Mouse (Mus musculus) heart, adult 2 months (tissue): Measurements from ENCODE around the gene Snrk. TPM values are rescaled to one million over a fixed set of nuclear protein-coding genes. Genes with fewer than 3 reads are reported as not detected.

Experiments used
- DNase-seq, 2 experiments: peaks; one replicate each; pipeline ENCODE4 v3.0.0; 2021
- H3K27ac ChIP-seq: fragments of 200-600 bp; 2 replicates; pipeline ENCODE4 v1.8.1; 2022
- H3K27me3 ChIP-seq: fragments of 200-500 bp; 2 replicates; pipeline ENCODE4 v1.6.1; 2012; ENCODE audit warnings: mild to moderate bottlenecking, low read length, inconsistent platforms, mixed read lengths; ENCODE audit not compliant: control insufficient read depth, insufficient read depth
- H3K36me3 ChIP-seq: fragments of 200-500 bp; 2 replicates; pipeline ENCODE4 v1.6.1; 2012; ENCODE audit warnings: low read length, inconsistent platforms; ENCODE audit not compliant: control insufficient read depth, insufficient read depth
- H3K4me1 ChIP-seq: fragments of 200-500 bp; 2 replicates; pipeline ENCODE4 v1.6.1; 2011; ENCODE audit warnings: low read length; ENCODE audit not compliant: control insufficient read depth, insufficient read depth
- H3K4me3 ChIP-seq: fragments of 200-600 bp; 2 replicates; pipeline ENCODE4 v1.8.1; 2022
- H3K79me2 ChIP-seq: fragments of 200-500 bp; replicated peaks from 2 replicates; pipeline ENCODE4 v1.6.1; 2012; ENCODE audit warnings: mild to moderate bottlenecking, inconsistent platforms, low read length, moderate library complexity, mixed read lengths; ENCODE audit not compliant: control insufficient read depth, insufficient read depth
- H3K9ac ChIP-seq: fragments of 200-500 bp; 2 replicates; pipeline ENCODE4 v1.6.1; 2012; ENCODE audit warnings: low read depth, mild to moderate bottlenecking, control low read depth, inconsistent platforms, low read length, mixed read lengths
- CTCF ChIP-seq: fragments of 200-600 bp; IDR thresholded peaks from 2 replicates; pipeline ENCODE4 v1.8.1; 2022; ENCODE audit warnings: antibody characterized with exemption, mild to moderate bottlenecking, moderate library complexity
- EP300 ChIP-seq: fragments of 200-500 bp; IDR thresholded peaks from 2 replicates; pipeline ENCODE4 v1.6.1; 2011; ENCODE audit warnings: low read depth, low read length, control low read depth; ENCODE audit not compliant: insufficient read depth
- POLR2A ChIP-seq: fragments of 200-500 bp; IDR thresholded peaks from 2 replicates; pipeline ENCODE4 v1.6.1; 2011; ENCODE audit warnings: mild to moderate bottlenecking, low read depth, low read length, control low read depth; ENCODE audit not compliant: insufficient read depth
- WGBS: fragments of 180-500 bp; shearing (Covaris S2); methylation state at CpG from one replicate; pipeline ENCODE4 v1.1.7; 2018; 5-methylcytosine and 5-hydroxymethylcytosine counted together
- intact Hi-C: fragments of 180-260 bp; cut with DNase I; formaldehyde crosslinking; loops from one replicate; pipeline ENCODE4 v1.15.1; 2025
- polyA plus RNA-seq: library from polyadenylated mRNA; depleted of rRNA; stranded (reverse); fragments of >200 nt; gene quantifications from 2 replicates; pipeline ENCODE4 v1.2.3, GENCODE M21; 2012
- total RNA-seq, 2 experiments: library from RNA; stranded (reverse); gene quantifications; 2 replicates each; pipeline ENCODE4 v1.2.3; 2021

Gene Snrk
- total and polyA plus RNA-seq, 3 experiments = 68.0 to 163 (median 142) TPM

GRCm38 (mm10) chr9:122139236-122139635 is 22.2 kb downstream of the Snrk start:
- peaks cover 13% of the 10 kb centered on the region for H3K79me2 ChIP-seq
- H3K27ac ChIP-seq = peak overlapping the region; percentile 30; the same call in 1 of the 2 replicates
- 28% methylated on average over 2 of the region's 2 CpGs for WGBS
- H3K36me3 ChIP-seq = peaks cover 70% of the 10 kb centered on the region
- H3K9ac ChIP-seq = no peak overlapping the region
- no peak for DNase-seq
- H3K27me3 ChIP-seq = no peaks in the 10 kb centered on the region
- H3K4me1 ChIP-seq = peaks cover 44% of the 10 kb centered on the region
- intact Hi-C loops = loop anchor here (5.0 kb wide), 1 partner anchor 33 kb away; no protein-coding TSS in a partner anchor
- no peak overlapping the region; the same call in 1 of the 2 replicates for H3K4me3 ChIP-seq
- TF ChIP-seq EP300 (no peak), POLR2A (no peak), CTCF (no peak)

DNA sequence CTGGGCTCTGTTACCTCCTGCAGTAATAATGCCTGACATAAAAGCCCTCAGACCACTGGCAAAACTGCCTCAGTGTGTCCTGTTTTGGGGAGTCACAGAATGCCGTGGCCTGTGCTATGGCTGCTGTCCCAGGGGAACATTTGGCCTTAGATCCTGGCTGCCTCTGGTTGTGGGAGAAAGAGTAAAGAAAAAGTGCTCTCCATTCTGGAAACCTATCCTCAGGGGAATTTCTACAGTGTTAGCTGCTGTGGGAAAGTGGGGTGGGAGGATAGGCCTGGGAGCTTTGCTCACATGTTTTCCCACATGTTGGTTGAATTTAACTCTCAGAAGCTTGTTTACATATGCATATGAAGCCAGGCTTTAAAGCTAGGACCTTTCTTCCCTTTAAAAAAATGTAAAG is 26.2 kb downstream of the Snrk start:
- Histone ChIP-seq H3K27ac (peak overlapping the region; percentile 64), H3K79me2 (peaks cover 13% of the 10 kb centered on the region), H3K36me3 (peaks cover 77% of the 10 kb centered on the region), H3K4me1 (peaks cover 38% of the 10 kb centered on the region), H3K27me3 (no peaks in the 10 kb centered on the region), H3K9ac (peak overlapping the region; percentile 8; the same call in 1 of the 2 replicates), H3K4me3 (no peak overlapping the region)
- peak; percentile 37 to 47 for DNase-seq
- no peak for TF ChIP-seq CTCF
- TF ChIP-seq EP300 = 0 out of 2 replicates have a peak, but pooled peaks have one; percentile 9
- intact Hi-C loops = no loop called here
- 3% methylated on average over 1 of the region's 1 CpGs for WGBS

GRCm38 (mm10) chr9:122144776-122145175 is 27.7 kb downstream of the Snrk start:
- Histone ChIP-seq H3K9ac (no peak overlapping the region), H3K4me3 (no peak overlapping the region), H3K79me2 (peaks cover 15% of the 10 kb centered on the region), H3K36me3 (peaks cover 80% of the 10 kb centered on the region), H3K27ac (peak overlapping the region; percentile 64; the same call in 1 of the 2 replicates), H3K4me1 (peaks cover 37% of the 10 kb centered on the region), H3K27me3 (no peaks in the 10 kb centered on the region)
- DNase-seq = peak in 1 of 2 experiments; percentile 16
- 96% methylated on average over 3 of the region's 3 CpGs for WGBS
- TF ChIP-seq CTCF (peak; percentile 66), POLR2A (no peak)
- intact Hi-C loops = no loop called here

- Histone ChIP-seq H3K36me3 (peaks cover 79% of the 10 kb centered on the region), H3K9ac (no peak overlapping the region), H3K4me3 (no peak overlapping the region; the same call in 1 of the 2 replicates), H3K27ac (peak overlapping the region; percentile 63), H3K27me3 (no peaks in the 10 kb centered on the region), H3K4me1 (peaks cover 40% of the 10 kb centered on the region), H3K79me2 (peaks cover 18% of the 10 kb centered on the region)
- peak in 1 of 2 experiments; percentile 23 for DNase-seq
- TF ChIP-seq CTCF = no peak
- no peak for TF ChIP-seq EP300
- TF ChIP-seq POLR2A = no peak
- intact Hi-C loops = no loop called here
These were observed 28.6 kb downstream of the Snrk start for GRCm38 (mm10) chr9:122145677-122146076.

DNA sequence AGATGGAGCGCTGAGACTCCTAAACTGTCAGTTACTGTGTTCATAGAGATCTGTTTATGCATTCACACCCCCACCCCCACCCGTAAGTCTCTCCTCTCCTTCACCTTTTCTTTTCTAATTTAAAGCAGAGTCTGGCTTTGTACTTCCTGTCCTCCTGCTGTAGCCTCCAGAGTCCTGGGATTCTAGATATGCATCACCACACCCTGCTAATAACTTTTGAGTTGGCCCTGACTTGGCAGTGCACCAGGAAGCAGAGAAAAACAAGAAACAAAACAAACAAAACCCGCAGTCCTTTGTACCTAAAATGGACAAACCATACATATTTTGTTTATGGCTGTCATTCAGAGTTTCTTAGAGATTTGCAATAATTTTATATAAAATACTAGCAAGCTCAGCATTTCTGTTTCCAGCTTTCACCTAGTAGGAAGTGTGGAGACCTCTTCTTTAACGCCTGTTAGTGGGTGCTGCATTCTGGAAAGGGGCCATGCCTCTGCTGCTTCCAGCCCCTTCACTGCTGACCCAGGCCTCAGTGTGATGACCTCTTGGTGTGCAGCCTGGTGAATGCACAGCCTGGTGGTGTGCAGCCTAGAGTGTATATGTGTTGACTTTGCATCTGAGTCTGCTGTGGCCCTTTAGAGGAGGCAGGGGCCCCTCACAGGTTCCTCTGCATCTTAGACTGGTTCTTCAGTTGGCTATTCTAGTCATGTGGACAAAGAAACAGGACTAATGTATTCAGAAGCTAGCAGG is 29.2 kb downstream of the Snrk start:
- peaks cover 18% of the 10 kb centered on the region for H3K79me2 ChIP-seq
- no peaks in the 10 kb centered on the region for H3K27me3 ChIP-seq
- DNase-seq = peak in 1 of 2 experiments; percentile 39
- 48% methylated on average over 4 of the region's 4 CpGs for WGBS
- TF ChIP-seq EP300 = no peak
- TF ChIP-seq CTCF = no peak
- no peak for TF ChIP-seq POLR2A
- intact Hi-C loops = no loop called here
- no peak overlapping the region for H3K9ac ChIP-seq
- peaks cover 78% of the 10 kb centered on the region for H3K36me3 ChIP-seq
- H3K27ac ChIP-seq = peak overlapping the region; percentile 63
- H3K4me1 ChIP-seq = peaks cover 41% of the 10 kb centered on the region
- H3K4me3 ChIP-seq = no peak overlapping the region

GRCm38 (mm10) chr9:122148356-122148755 is 31.3 kb downstream of the Snrk start:
- peaks cover 40% of the 10 kb centered on the region for H3K4me1 ChIP-seq
- H3K27ac ChIP-seq = peak overlapping the region; percentile 32; the same call in 1 of the 2 replicates
- no peak overlapping the region for H3K4me3 ChIP-seq
- DNase-seq = peak in 1 of 2 experiments; percentile 22
- no peak overlapping the region for H3K9ac ChIP-seq
- peaks cover 22% of the 10 kb centered on the region for H3K79me2 ChIP-seq
- WGBS = 27% methylated on average over 3 of the region's 3 CpGs
- H3K36me3 ChIP-seq = peaks cover 83% of the 10 kb centered on the region
- H3K27me3 ChIP-seq = no peaks in the 10 kb centered on the region
- intact Hi-C loops = no loop called here
- TF ChIP-seq CTCF = no peak
